ENCODE assay signal across 8 mouse cellular contexts in genomic region chr10:50592355-50593293, GRCm38 (mm10). TPM values are rescaled to one million over a fixed set of nuclear protein-coding genes. Genes with fewer than 3 reads are reported as not detected.
DNase-seq lines count a peak whose midpoint lies in the region; ATAC-seq and TF ChIP-seq lines count a peak whose summit lies in the region.

Gene Ascc3 (plus strand): TSS chr10:50592669.

- no peaks in the 10 kb centered on the region for H3K9me3 ChIP-seq in embryonic facial prominence, embryonic 14.5 days (ENCODE audit: control insufficient read depth, low read length)
- H3K9me3 ChIP-seq in limb, embryonic 14.5 days (ENCODE audit: control insufficient read depth, low read length), result no peaks in the 10 kb centered on the region
- H3K9me3 ChIP-seq in midbrain, postnatal 0 days (ENCODE audit: low read length), result no peaks in the 10 kb centered on the region

- no peaks in the 10 kb centered on the region for H3K36me3 ChIP-seq in embryonic facial prominence, embryonic 14.5 days (ENCODE audit: control insufficient read depth, insufficient read depth, low read length)
- no peaks in the 10 kb centered on the region for H3K36me3 ChIP-seq in limb, embryonic 14.5 days (ENCODE audit: control insufficient read depth, insufficient read depth, low read length)
- no peaks in the 10 kb centered on the region for H3K36me3 ChIP-seq in midbrain, postnatal 0 days (ENCODE audit: insufficient read depth, low read length)

- peak; percentile 98 for ATAC-seq in embryonic facial prominence, embryonic 14.5 days (ENCODE audit: low read depth)
- peak; percentile 99 for ATAC-seq in limb, embryonic 14.5 days (ENCODE audit: low FRiP score, low read depth)
- peak; percentile 100 for ATAC-seq in midbrain, postnatal 0 days (ENCODE audit: low FRiP score)

- peak within 1 kb of the TSS; percentile 81 for H3K4me3 ChIP-seq in embryonic facial prominence, embryonic 14.5 days (ENCODE audit: low read depth, low read length)
- peak within 1 kb of the TSS; percentile 76 for H3K4me3 ChIP-seq in limb, embryonic 14.5 days (replicated peaks; ENCODE audit: low read length)
- peak within 1 kb of the TSS; percentile 92 for H3K4me3 ChIP-seq in midbrain, postnatal 0 days (ENCODE audit: low read depth, low read length)

- peak; percentile 74; the same call in 1 of the 2 replicates for TF ChIP-seq POLR2A in limb, embryonic 14.5 days (IDR thresholded peaks at IDR 0.05; ENCODE audit: borderline replicate concordance, extremely low read depth, insufficient read depth, insufficient read length)

- WGBS in embryonic facial prominence, embryonic 14.5 days, result under 1% methylated on average over 55 of the region's 79 CpGs
- under 1% methylated on average over 52 of the region's 79 CpGs for WGBS in limb, embryonic 14.5 days
- under 1% methylated on average over 68 of the region's 79 CpGs for WGBS in midbrain, postnatal 0 days

- no peaks in the 10 kb centered on the region for H3K27me3 ChIP-seq in embryonic facial prominence, embryonic 14.5 days (replicated peaks; ENCODE audit: control insufficient read depth, insufficient read depth, low read length)
- H3K27me3 ChIP-seq in limb, embryonic 14.5 days (ENCODE audit: control insufficient read depth, insufficient read depth, low read length), result no peaks in the 10 kb centered on the region
- no peaks in the 10 kb centered on the region for H3K27me3 ChIP-seq in midbrain, postnatal 0 days (ENCODE audit: insufficient read depth, low read length)

- no peaks in the 10 kb centered on the region for H3K4me1 ChIP-seq in embryonic facial prominence, embryonic 14.5 days (ENCODE audit: control insufficient read depth, insufficient read depth, low read length)
- H3K4me1 ChIP-seq in limb, embryonic 14.5 days (ENCODE audit: control insufficient read depth, insufficient read depth, low read length), result no peaks in the 10 kb centered on the region
- H3K4me1 ChIP-seq in midbrain, postnatal 0 days (ENCODE audit: insufficient read depth, low read length), result no peaks in the 10 kb centered on the region

- H3K9ac ChIP-seq in embryonic facial prominence, embryonic 14.5 days (ENCODE audit: low read depth, low read length), result peak within 1 kb of the TSS; percentile 86
- peak within 1 kb of the TSS; percentile 84 for H3K9ac ChIP-seq in limb, embryonic 14.5 days (ENCODE audit: low read depth, low read length, severe bottlenecking)
- peak within 1 kb of the TSS; percentile 83 for H3K9ac ChIP-seq in midbrain, postnatal 0 days (replicated peaks; ENCODE audit: low read length, poor library complexity, severe bottlenecking)

- peak; percentile 13; the same call in 1 of the 2 replicates for TF ChIP-seq CTCF in midbrain, postnatal 0 days (IDR thresholded peaks at IDR 0.05)

- H3K27ac ChIP-seq in embryonic facial prominence, embryonic 14.5 days (replicated peaks; ENCODE audit: low read depth, low read length), result peak within 1 kb of the TSS; percentile 94
- H3K27ac ChIP-seq in limb, embryonic 14.5 days (replicated peaks; ENCODE audit: low read depth, low read length), result peak within 1 kb of the TSS; percentile 90
- peak within 1 kb of the TSS; percentile 75 for H3K27ac ChIP-seq in midbrain, postnatal 0 days (ENCODE audit: low read depth, low read length)

- H3K4me2 ChIP-seq in embryonic facial prominence, embryonic 14.5 days (ENCODE audit: low read depth, low read length), result peak within 1 kb of the TSS; percentile 63
- peak within 1 kb of the TSS; percentile 59 for H3K4me2 ChIP-seq in limb, embryonic 14.5 days (replicated peaks; ENCODE audit: low read depth, low read length, severe bottlenecking)
- H3K4me2 ChIP-seq in midbrain, postnatal 0 days (ENCODE audit: low read depth, low read length, poor library complexity, severe bottlenecking), result peak within 1 kb of the TSS; percentile 65

- peak; percentile 94 for DNase-seq in 3T3-L1 (ENCODE audit: low read depth, low spot score)
- DNase-seq in adrenal gland, postnatal 4 days (ENCODE audit: low spot score in 2 of 2), result peak; percentile 84 to 90
- peak; percentile 93 for DNase-seq in embryonic facial prominence, embryonic 14.5 days (ENCODE audit: low spot score)
- DNase-seq in heart, adult 8-10 months (ENCODE audit: low spot score), result peak; percentile 90
- peak; percentile 93 for DNase-seq in kidney, adult 9 months
- peak; percentile 89 for DNase-seq in limb, embryonic 14.5 days (ENCODE audit: low spot score)
- peak; percentile 93 for DNase-seq in midbrain, postnatal 0 days (ENCODE audit: low spot score)
- DNase-seq in spleen, postnatal 14 days (ENCODE audit: low spot score in 2 of 2), result peak; percentile 83 to 89

RNA-seq across cellular contexts. Expression of gene Ascc3, which starts in this region (rescaled TPM):
- total RNA-seq in adrenal gland, postnatal 4 days (2021), result 10 to 100 TPM; 44.1 to 46.5 TPM
- polyA plus RNA-seq in embryonic facial prominence, embryonic 14.5 days (2014; fragmentation: Nextera tagmentation; extraction: Ambion mirVana), result 23.0 and 23.3 TPM in 2 replicates
- total RNA-seq in heart, adult 8-10 months (2022), result 10 to 100 TPM; 12.3 to 14.8 (median 13.5) TPM
- 23.3 and 25.0 TPM in 2 replicates for polyA plus RNA-seq in limb, embryonic 14.5 days (2012; rRNA removed)
- polyA plus RNA-seq in limb, embryonic 14.5 days (2014; fragmentation: Nextera tagmentation; extraction: Ambion mirVana), result 20.1 and 22.5 TPM in 2 replicates
- 25.7 and 29.2 TPM in 2 replicates for total RNA-seq in midbrain, postnatal 0 days (2014; rRNA removed)
- 11.5 and 14.2 TPM in 2 replicates for polyA plus RNA-seq in midbrain, postnatal 0 days (2015; fragmentation: Nextera tagmentation; extraction: Ambion mirVana)

Comparison
In these comparisons a context has a peak if more than half of its experiments do, and no peak if none do; other contexts are left out.
1. Peak in every context shown above with its lines: DNase-seq, ATAC-seq, H3K4me3 ChIP-seq and H3K27ac ChIP-seq.